Mouse (Mus musculus) testis, postnatal 10 days (tissue): ENCODE measurements at regions not wholly inside any gene's neighbourhood (a gene's known extent, or its start where the extent isn't known, plus 50 kb on each side); places are given as distances from the start of the nearest gene placed in this dataset.

Source experiments
- DNase-seq: peaks from one replicate; pipeline ENCODE4 v3.0.0; 2021; ENCODE audit warnings: low spot score

DNA sequence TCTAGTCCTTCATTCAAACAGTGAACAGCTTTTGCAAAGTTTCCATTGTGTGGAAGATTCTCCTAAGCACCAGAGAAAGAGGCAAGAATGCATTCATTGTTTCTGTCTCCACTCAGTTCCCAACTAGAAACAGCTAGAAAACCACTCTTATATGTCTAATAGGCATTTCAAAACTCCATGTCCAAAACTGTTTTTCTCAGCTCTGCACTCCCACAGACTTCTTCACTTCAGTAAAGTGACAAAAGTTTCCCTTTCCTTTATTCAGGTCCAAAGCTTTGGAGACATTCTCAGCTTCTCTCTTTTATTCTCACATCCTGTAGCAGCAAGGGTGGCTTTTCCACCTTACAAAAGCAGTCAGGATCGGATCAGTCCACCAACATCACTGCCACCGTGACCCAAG lies 166.0 kb downstream of the Mreg start:
- DNase-seq: no peak

DNA sequence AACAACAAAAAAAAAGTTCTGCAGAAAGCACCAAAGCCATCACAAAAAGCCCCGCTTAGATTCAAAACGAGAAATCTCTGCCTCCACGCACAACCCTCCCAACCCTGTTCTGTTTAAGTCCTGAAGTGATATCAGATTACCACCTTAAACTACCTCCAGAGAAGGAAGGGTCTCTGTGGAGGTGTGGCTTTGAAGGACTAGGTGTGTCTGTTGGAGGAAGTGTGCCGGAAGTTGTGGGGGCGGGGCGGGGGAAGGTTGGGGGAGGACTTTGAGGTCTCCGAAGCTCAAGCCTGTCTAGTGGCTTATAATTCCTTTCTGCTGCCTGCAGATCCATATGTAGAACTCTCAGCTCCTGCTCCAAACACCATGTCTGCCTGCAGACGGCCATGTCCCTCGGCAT lies 173.6 kb downstream of the Mreg start:
- DNase-seq: no peak

DNA sequence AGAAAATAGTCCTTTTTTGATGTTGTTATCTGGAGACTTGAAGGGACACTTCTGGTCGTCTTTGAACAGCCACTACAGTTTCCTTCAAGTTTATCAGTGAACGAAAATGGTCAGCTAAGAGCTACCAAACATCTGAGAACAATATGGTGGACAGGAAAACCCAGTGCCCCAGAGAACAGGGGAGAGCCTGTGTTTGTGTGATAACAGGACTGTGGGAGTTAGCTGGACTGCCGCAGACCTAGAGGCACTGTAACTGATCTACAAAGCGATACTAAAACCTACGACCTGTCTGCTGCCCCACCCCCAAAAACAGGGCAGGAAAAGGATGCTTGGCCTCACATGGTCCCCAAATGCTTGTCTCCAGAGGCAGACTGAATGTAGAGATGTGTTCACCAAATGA lies 175.5 kb downstream of the Mreg start:
- no peak for DNase-seq

DNA sequence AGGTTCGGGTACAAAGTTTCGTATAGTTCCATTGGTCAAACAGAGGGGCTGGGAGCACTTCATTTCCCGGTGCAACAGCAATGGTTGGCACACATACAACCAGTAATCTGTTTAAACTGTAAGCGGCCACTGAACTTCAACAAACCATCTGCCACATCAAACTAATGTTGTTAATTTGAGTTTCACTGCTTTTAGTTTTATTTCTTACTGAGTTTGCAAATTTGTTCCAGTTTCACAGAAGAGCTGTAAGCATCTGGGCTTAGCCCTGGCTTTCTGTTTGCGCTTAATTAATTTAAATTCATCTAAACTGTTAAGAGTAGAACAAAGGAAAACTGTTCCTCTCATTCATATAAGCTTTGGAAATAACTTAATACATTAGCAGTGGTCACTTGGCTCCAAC lies 176.0 kb downstream of the Mreg start:
- no peak for DNase-seq

DNA sequence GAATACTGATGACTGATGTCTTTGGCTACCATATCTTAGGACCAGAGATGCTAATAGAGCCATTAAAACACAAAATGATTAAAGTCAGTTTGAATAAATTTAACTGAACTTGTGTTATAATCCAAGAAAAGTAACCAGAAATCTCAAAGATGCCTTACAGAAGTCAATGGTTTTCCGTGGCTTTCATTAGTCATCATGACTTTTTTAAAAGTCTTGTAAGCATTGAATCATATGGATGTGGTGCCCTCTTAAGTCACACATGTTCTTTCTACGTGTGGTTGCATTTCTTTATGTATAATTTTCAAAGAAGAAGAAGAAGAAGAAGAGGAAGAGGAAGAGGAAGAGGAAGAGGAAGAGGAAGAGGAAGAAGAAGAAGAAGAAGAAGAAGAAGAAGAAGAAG lies 178.2 kb downstream of the Mreg start:
- DNase-seq: no peak

DNA sequence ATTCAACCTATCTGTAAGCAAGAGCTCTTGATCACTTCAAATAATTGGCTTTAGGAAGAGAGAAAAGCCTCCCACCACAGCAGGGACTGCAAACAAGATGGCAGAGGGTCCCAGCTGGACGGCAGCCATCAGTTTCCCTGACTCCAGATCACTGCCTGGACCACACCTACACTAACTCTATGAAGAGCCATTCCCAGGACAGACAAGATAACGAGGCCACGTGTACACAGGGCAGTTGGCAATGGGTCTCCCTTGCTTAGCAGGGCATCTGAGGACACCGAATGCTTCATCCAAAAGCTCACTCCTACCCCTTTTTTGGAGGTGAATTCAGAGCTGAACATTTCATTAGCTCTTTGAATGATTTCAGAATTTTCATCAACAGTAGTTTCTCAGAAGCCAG lies 179.9 kb downstream of the Mreg start:
- DNase-seq: peak; percentile 53

DNA sequence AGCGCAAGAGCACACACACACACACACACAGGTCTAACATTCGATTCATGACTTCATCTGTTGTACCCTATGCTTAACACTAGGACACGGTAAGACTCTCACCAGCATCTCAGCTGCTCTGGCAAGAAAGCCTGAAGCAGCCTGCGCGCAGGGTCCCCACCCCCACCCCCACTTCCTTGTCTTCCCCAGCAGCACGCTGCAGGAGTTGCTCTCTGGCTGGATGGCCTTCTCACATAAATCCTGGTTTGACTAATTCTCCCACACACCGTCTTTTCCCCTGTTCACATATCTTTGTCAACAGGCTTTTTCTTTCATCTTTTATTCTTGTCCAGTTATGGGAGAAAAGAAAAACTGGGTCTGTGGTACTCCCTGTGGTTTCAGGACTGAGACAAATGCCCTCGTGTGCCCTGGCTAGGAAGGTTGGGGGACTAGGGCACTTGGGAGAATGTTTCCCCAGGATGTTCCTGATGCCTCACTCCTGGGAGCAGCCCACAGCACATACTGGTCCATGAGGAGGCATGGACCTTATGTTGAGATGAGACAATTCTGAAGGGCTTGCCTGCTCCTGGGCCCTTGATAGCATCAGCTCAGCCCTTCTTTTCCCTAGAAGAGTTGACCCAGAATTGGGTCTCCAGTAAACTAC lies 181.2 kb downstream of the Mreg start:
- no peak for DNase-seq

DNA sequence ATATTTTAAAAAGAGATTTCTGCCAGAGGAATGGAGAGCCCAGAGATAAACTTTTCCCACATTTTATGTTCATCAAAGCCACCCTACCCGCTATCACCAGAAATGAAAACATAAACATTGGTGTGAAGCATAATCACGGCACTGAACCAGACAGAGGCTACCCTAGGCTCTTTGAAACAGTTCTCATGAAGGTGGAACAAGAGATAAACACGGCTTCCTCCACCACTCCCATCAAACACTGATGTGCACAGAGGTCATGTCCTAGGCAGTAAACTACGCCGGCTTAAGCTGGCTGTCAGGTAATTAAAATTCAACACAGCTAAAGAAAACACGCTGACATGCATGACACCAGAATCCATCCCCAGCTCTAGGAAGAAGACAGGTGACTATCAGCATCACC lies 182.5 kb downstream of the Mreg start:
- no peak for DNase-seq

DNA sequence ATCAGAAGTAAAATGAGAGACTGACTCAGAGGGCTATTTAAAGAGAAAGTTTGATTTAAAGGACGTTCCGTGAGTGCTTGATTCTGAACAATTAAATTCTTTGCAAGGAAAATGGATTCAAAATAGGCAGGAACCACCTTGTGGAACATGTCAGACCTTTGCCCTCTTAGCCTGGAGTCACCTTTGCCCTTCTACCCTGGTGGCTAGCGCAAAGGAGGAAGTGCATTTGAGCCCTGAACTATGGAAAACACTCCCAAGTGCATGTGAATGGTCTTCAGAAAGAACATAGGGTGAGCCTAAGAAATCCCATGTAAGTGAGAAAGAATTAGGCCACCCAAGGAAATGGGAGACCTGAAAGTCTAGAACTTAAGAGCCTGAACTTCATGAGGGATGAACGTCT lies 185.2 kb downstream of the Mreg start:
- DNase-seq: no peak

DNA sequence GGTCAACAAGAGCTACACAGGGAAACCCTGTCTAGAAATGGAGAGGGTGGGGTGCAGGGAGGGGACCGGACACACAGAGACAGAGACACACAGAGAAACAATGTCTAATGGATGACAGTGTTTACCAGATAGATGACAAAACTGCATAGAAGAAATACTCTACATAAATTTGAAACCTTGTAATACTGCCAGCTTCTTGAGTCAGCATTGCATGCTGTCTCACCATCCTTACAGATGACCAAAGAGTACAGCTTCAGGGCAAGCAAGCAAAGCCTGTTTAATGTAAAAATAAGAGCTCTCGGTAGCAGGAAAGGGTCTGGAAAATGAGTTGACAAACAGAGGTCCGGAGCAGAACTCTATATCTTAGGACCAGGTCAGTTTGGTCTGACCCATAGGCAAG lies 189.5 kb downstream of the Mreg start:
- DNase-seq: no peak

DNA sequence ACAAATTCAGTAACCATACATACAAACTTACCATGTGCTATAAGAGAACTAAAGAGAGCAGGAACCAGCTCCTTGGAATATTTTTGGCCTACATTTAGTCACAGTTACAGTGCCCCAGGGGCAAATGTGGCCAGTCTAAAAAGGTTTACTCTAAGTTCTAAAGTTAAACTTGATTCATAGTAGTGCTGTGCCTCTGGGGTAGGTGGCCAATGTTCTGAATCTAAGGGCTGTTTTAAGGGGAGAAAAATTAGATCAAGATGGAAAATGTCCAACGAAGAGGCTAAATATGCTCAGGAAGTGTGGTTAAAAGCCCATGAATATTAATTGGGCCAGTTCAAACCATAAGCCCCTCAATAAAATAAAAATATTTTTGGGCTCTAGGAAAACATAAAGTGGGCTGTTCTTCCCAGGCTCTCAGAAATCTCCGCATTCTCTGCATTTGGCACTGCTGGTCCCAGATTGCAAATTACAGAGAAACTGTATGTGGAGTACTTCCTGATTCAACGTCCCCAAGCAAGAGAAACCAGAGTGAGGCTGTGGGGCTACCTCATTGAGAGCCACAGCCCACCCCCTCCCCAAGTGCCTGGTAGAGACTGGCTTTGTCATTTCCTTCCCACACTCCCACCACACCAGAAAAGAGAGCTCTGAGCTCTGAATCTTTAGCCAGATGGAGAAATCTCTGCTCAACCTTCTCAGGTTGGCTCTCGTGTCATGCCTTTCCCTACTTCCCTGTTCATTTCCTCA lies 193.5 kb downstream of the Mreg start:
- no peak for DNase-seq

DNA sequence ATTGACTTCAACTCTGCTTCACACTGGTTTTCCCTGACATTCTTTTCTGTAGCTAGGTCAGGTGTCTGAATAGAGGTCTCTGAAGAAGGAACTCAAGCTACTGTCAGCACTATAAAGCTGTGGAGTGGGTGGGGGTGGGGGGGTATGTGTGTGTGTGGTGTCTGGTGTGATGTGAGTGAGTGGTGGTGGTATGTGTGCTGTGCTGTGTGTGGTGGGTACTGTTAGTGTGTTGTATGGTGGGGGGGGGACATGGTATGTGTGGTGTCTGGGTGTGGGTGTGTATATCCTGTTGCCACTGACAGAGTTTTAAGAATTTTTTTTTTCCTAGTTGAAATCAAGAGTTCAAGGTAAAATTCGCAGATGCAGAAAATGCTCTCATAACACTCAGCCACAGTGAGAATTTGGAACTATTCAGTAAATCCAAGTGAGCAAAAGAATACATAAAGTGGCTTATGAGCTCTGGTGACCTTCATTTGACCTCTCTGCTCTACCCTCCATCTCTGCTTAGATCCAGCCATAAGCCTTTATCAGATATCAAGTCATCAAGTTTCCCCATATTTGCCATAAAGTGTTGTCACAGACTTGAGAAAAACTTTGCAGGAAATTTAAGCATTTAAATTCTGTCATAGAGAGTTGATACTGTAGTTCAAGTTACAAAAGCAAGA lies 194.2 kb downstream of the Mreg start:
- DNase-seq: no peak

DNA sequence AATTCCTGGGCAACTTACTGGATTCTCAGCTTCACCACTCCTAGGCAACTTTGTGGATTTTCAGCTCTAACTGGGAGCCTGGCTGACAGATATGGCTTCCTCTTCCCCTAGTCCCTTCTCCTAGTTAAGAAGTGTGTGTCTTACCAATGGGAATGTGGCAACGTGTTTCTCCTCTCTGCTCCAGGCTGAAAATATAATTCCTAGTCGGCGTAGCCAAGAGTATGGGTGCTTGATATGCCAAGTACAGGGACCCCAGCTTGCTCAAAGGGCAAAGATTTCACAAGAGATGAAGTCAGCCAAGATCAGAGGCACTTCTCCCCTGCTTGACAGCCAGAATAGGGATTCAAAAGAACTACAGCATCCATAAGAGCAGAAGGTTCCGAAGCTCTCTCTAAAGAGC lies 196.6 kb downstream of the Mreg start:
- DNase-seq: no peak

DNA sequence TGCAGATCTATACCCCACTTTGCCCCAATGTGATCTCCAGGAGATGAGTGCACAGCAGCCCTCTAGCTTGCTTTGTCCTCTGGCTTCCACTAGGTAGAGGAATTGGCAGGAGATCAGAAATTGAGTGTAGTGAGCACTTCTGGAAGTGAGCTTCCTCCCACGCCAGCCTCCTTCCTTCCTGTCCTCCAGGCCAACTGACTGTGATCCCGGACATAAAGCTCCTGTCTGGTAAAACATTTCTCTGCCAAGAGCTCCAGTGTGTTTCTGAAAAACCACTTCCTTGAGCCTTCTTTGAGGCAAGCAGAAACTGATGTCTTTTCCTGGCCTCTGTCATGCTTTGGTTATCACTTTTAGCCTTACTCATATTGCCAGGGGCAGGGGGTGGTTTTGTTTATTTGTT lies 197.5 kb downstream of the Mreg start:
- DNase-seq: no peak

DNA sequence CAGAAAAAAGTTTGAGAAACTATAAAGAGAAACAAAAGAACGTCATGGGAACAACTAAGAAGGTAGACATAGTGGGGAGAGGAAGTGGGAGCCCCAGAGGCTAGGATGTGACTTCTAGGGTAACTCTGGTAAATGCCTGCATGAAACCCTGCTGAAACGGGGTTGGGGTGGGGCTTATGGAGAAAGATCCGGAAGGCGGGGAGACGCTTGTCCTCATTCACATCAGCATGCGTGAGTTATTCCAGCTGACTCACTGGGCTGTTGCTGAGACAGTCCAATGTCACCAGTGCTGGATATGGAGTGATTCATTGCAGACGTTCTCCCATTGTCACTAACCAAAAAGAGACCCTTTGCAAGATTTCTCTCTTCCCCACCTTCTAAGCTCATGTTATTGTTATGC lies 198.2 kb downstream of the Mreg start:
- no peak for DNase-seq

DNA sequence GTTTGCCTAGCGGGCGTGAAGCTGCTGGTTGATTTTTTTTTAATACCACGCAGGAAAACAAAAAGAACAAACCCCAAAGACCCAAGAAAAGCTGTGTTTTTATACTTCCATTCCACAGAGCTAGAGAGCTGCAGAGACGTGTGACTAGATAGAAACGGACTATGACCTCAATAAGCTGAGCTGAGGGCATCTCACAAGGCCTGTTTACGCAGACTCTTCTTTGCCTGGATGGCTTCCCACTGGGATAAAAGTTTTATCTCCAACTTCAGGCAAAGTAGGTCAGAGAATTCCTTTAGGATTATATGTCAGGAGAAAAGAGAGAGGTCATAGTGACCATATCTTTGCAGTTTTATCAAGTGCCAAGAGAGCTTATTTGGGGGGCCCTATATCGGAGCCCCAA lies 199.4 kb downstream of the Mreg start:
- DNase-seq: no peak

DNA sequence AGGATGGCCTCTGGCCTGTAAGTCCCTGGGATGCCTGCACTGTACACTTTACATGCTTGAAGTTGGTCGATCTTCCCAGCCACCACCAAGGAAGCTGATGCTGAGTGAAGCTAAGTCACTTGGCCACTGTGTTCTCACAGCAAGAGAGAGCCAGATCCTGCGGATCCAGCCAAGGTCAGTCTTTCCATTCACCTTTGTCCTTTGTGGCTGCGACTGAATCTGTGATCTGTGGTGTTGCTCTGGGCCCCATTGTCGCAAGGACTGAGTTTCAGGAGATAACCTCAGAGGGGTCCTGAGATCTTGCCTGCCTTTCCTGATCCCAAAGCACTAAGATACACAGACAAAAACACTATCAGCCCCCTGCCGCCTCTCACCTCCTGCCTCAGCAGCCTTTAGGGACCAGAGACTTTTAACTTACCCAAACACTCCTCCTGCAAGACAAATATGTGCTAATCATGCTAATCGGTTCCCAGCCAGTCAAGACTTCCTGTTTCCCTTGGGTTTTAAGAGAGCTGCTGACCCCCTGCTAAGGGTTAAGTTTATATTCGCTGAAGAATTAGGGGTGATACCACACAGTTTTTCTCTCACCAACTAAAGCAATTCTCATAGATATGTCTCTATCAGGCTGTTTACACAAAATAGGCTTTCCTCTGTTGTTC lies 202.7 kb downstream of the Mreg start:
- no peak for DNase-seq

DNA sequence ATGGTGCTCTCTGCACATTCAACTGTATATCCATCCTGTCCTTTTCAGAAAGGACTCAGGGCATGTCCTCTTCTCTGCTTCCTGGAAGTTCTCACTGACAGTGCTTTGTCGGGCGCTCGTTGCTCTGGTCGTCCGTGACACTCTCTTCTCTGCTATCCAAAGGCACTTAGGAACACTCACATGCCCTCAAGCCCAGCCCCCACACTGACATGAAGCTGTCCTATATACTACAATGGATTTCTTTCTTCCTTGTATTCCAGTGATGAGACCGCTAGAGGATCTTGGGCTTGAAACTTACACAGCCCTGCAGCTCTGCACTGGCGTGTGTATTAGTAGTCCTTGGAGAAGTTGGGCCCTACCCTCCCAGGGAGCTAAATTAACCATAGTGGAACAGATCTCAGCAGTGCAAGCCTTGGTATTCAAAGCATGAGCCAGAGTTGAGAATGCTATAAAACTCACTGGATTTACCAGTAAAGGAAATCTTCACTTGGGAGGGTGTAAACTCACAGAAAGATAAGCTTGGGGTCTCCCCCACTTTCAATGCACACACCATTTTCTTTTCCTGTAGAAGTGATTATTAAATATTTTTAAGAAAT lies 205.3 kb downstream of the Mreg start:
- DNase-seq: no peak

DNA sequence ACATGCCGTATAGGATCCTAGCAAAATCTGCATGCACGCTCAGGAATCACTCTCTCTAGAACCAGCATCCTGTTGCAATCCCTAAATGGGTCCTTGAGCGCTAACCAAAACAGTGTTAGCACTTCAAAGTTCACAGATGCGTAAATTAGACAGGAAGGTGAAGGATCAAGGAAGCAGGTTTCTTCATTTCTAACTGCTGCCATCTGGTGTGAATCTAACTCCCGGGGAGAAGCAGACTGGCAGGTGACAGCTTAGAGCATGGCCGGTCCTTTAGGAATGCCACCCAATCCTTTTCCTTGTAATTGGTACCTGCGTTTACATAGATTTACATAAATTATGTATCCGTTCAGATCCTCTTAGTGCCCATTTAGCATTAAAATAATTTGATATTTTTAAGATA lies 206.2 kb downstream of the Mreg start:
- no peak for DNase-seq

DNA sequence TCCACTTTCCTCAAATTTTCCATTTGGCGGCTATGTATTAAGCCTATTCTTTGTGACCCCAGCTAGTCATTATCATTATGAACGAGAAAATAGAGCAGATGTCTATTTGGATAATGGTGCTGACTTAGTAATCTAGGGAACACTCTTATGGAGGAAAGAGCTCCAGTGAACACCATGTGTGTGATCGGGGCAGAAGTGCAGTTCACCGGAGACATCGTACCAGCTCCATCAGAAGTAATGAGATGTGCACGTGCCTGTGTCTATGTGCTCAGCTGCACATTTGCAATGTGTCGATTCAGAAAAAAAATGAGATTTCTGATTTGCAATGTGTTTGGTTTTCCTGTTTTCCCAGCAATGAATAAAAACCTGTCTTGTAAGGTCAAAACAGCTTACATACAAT lies 206.6 kb downstream of the Mreg start:
- DNase-seq: no peak

DNA sequence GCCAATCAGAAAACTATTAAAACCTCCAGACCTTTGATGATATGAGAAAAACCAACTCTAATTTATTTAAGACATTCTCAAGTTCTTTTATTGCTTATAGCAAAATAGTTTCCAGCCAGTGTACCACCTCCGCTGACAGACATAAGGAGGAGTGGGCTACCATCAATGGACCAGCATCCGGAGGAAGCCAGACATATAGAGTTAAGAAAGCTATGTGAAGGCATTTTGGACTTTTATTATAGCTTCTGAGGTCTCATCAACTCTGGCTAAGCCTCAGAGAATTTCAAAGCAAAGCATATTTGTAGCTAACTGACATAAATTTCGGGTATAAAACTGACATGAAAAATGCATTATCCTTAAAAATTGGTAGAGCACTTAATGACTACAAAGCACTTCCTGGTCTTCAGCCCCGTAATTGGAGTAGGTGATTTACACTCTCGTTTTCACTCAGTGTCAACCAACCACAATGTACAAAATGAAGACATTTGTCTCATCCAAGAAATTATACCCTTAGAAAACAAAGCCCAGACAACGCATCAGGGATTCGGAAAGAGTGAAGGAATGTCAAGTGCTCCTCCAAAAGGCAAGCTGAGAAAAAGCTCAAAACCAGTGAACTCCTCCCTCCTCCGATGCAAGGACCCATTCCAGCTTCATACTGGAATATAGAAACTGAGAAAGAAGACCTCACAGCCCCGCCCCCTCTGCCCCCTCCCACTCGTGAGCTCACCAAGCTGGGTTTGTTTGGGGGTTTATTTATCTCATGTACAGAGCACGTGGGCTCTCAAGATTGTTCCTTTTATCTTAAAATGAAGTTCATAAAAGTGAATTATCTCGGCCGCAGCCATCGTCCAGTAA lies 208.5 kb downstream of the Mreg start:
- DNase-seq: no peak
